Mouse (Mus musculus): ENCODE measurements at regions not wholly inside any gene's neighbourhood (a gene's known extent, or its start where the extent isn't known, plus 50 kb on each side); places are given as distances from the start of the nearest gene placed in this dataset.

GRCm38 (mm10) chr19:15668624-15669016 lies 278.5 kb downstream of the Psat1 start:
- H3K4me3 ChIP-seq (ENCODE audit: low read length): no peak overlapping the region
- no peak overlapping the region for H3K9ac ChIP-seq (ENCODE audit: low read depth, low read length)
- ATAC-seq (ENCODE audit: low FRiP score, low TSS enrichment): 0 out of 2 replicates have a peak, but pooled peaks have one; percentile 38
- no peaks in the 10 kb centered on the region for H3K36me3 ChIP-seq (ENCODE audit: control insufficient read depth, insufficient read depth, low read length)
- no peaks in the 10 kb centered on the region for H3K27me3 ChIP-seq (ENCODE audit: control insufficient read depth, insufficient read depth, low read length)
- H3K27ac ChIP-seq (ENCODE audit: low read depth, low read length): no peak overlapping the region
- H3K4me2 ChIP-seq (replicated peaks; ENCODE audit: low read depth, low read length): no peak overlapping the region
- peaks cover 11% of the 10 kb centered on the region; the same call in 1 of the 2 replicates for H3K4me1 ChIP-seq (ENCODE audit: control insufficient read depth, insufficient read depth, low read length)
- no peaks in the 10 kb centered on the region for H3K9me3 ChIP-seq (ENCODE audit: control insufficient read depth, low read length)

GRCm38 (mm10) chr19:15667889-15668623 lies 279.1 kb downstream of the Psat1 start:
- Histone ChIP-seq H3K9me3 (ENCODE audit: control insufficient read depth, low read length) (no peaks in the 10 kb centered on the region), H3K4me2 (replicated peaks; ENCODE audit: low read depth, low read length) (no peak overlapping the region), H3K4me1 (ENCODE audit: control insufficient read depth, insufficient read depth, low read length) (peaks cover 11% of the 10 kb centered on the region; the same call in 1 of the 2 replicates), H3K27ac (ENCODE audit: low read depth, low read length) (peak overlapping the region; percentile 2; the same call in 1 of the 2 replicates), H3K36me3 (ENCODE audit: control insufficient read depth, insufficient read depth, low read length) (no peaks in the 10 kb centered on the region), H3K9ac (ENCODE audit: low read depth, low read length) (no peak overlapping the region), H3K4me3 (ENCODE audit: low read length) (no peak overlapping the region), H3K27me3 (ENCODE audit: control insufficient read depth, insufficient read depth, low read length) (no peaks in the 10 kb centered on the region)
- peak; percentile 66 for ATAC-seq (ENCODE audit: low FRiP score, low TSS enrichment)
- 8% methylated on average over 13 of the region's 13 CpGs for WGBS

GRCm38 (mm10) chr19:15663659-15664255 lies 283.4 kb downstream of the Psat1 start:
- H3K27me3 ChIP-seq (ENCODE audit: control insufficient read depth, insufficient read depth, low read length): no peaks in the 10 kb centered on the region
- no peaks in the 10 kb centered on the region for H3K9me3 ChIP-seq (ENCODE audit: control insufficient read depth, low read length)
- H3K4me1 ChIP-seq (ENCODE audit: control insufficient read depth, insufficient read depth, low read length): peaks cover 9% of the 10 kb centered on the region; the same call in 1 of the 2 replicates
- no peak overlapping the region for H3K27ac ChIP-seq (ENCODE audit: low read depth, low read length)
- 27% methylated on average over 3 of the region's 3 CpGs for WGBS
- no peak overlapping the region for H3K4me2 ChIP-seq (replicated peaks; ENCODE audit: low read depth, low read length)
- no peak for ATAC-seq (ENCODE audit: low FRiP score, low TSS enrichment)
- H3K4me3 ChIP-seq (ENCODE audit: low read length): no peak overlapping the region
- no peak overlapping the region for H3K9ac ChIP-seq (ENCODE audit: low read depth, low read length)
- H3K36me3 ChIP-seq (ENCODE audit: control insufficient read depth, insufficient read depth, low read length): no peaks in the 10 kb centered on the region

GRCm38 (mm10) chr19:15658611-15659010 lies 288.5 kb downstream of the Psat1 start:
- Histone ChIP-seq H3K9ac (ENCODE audit: low read depth, low read length) (no peak overlapping the region), H3K27ac (ENCODE audit: low read depth, low read length) (no peak overlapping the region), H3K4me2 (replicated peaks; ENCODE audit: low read depth, low read length) (no peak overlapping the region), H3K9me3 (ENCODE audit: control insufficient read depth, low read length) (no peaks in the 10 kb centered on the region), H3K27me3 (ENCODE audit: control insufficient read depth, insufficient read depth, low read length) (no peaks in the 10 kb centered on the region), H3K4me3 (ENCODE audit: low read length) (no peak overlapping the region), H3K4me1 (ENCODE audit: control insufficient read depth, insufficient read depth, low read length) (no peaks in the 10 kb centered on the region), H3K36me3 (ENCODE audit: control insufficient read depth, insufficient read depth, low read length) (no peaks in the 10 kb centered on the region)
- 69% methylated on average over 1 of the region's 1 CpGs for WGBS
- no peak for ATAC-seq (ENCODE audit: low FRiP score, low TSS enrichment)

- Histone ChIP-seq H3K4me2 (replicated peaks; ENCODE audit: low read depth, low read length) (no peak overlapping the region), H3K9ac (ENCODE audit: low read depth, low read length) (no peak overlapping the region), H3K27me3 (ENCODE audit: control insufficient read depth, insufficient read depth, low read length) (no peaks in the 10 kb centered on the region), H3K36me3 (ENCODE audit: control insufficient read depth, insufficient read depth, low read length) (no peaks in the 10 kb centered on the region), H3K9me3 (ENCODE audit: control insufficient read depth, low read length) (no peaks in the 10 kb centered on the region), H3K27ac (ENCODE audit: low read depth, low read length) (no peak overlapping the region), H3K4me1 (ENCODE audit: control insufficient read depth, insufficient read depth, low read length) (no peaks in the 10 kb centered on the region), H3K4me3 (ENCODE audit: low read length) (no peak overlapping the region)
- no peak for ATAC-seq (ENCODE audit: low FRiP score, low TSS enrichment)
- WGBS: 91% methylated on average over 1 of the region's 1 CpGs
These were observed 289.3 kb downstream of the Psat1 start for GRCm38 (mm10) chr19:15657846-15658245.

GRCm38 (mm10) chr19:15649368-15649767 lies 297.8 kb downstream of the Psat1 start:
- H3K4me2 ChIP-seq (replicated peaks; ENCODE audit: low read depth, low read length): no peak overlapping the region
- no peak for ATAC-seq (ENCODE audit: low FRiP score, low TSS enrichment)
- no peaks in the 10 kb centered on the region for H3K27me3 ChIP-seq (ENCODE audit: control insufficient read depth, insufficient read depth, low read length)
- WGBS: 15% methylated on average over 4 of the region's 4 CpGs
- H3K4me1 ChIP-seq (ENCODE audit: control insufficient read depth, insufficient read depth, low read length): peaks cover 4% of the 10 kb centered on the region; the same call in 1 of the 2 replicates
- H3K27ac ChIP-seq (ENCODE audit: low read depth, low read length): no peak overlapping the region
- H3K36me3 ChIP-seq (ENCODE audit: control insufficient read depth, insufficient read depth, low read length): no peaks in the 10 kb centered on the region
- H3K4me3 ChIP-seq (ENCODE audit: low read length): no peak overlapping the region
- H3K9ac ChIP-seq (ENCODE audit: low read depth, low read length): no peak overlapping the region
- no peaks in the 10 kb centered on the region for H3K9me3 ChIP-seq (ENCODE audit: control insufficient read depth, low read length)

- H3K27me3 ChIP-seq (ENCODE audit: control insufficient read depth, insufficient read depth, low read length): no peaks in the 10 kb centered on the region
- no peak overlapping the region for H3K4me3 ChIP-seq (ENCODE audit: low read length)
- H3K9me3 ChIP-seq (ENCODE audit: control insufficient read depth, low read length): no peaks in the 10 kb centered on the region
- no peak overlapping the region for H3K9ac ChIP-seq (ENCODE audit: low read depth, low read length)
- peaks cover 4% of the 10 kb centered on the region; the same call in 1 of the 2 replicates for H3K4me1 ChIP-seq (ENCODE audit: control insufficient read depth, insufficient read depth, low read length)
- H3K36me3 ChIP-seq (ENCODE audit: control insufficient read depth, insufficient read depth, low read length): no peaks in the 10 kb centered on the region
- WGBS: 32% methylated on average over 5 of the region's 5 CpGs
- no peak overlapping the region for H3K4me2 ChIP-seq (replicated peaks; ENCODE audit: low read depth, low read length)
- no peak overlapping the region for H3K27ac ChIP-seq (ENCODE audit: low read depth, low read length)
- peak; percentile 62; the same call in 1 of the 2 replicates for ATAC-seq (ENCODE audit: low FRiP score, low TSS enrichment)
These were observed 299.8 kb downstream of the Psat1 start for GRCm38 (mm10) chr19:15647313-15647712.

GRCm38 (mm10) chr19:15644786-15645185 lies 302.4 kb downstream of the Psat1 start:
- Histone ChIP-seq H3K27ac (ENCODE audit: low read depth, low read length) (no peak overlapping the region), H3K4me1 (ENCODE audit: control insufficient read depth, insufficient read depth, low read length) (peaks cover 4% of the 10 kb centered on the region; the same call in 1 of the 2 replicates), H3K27me3 (ENCODE audit: control insufficient read depth, insufficient read depth, low read length) (no peaks in the 10 kb centered on the region), H3K9ac (ENCODE audit: low read depth, low read length) (no peak overlapping the region), H3K9me3 (ENCODE audit: control insufficient read depth, low read length) (no peaks in the 10 kb centered on the region), H3K4me2 (replicated peaks; ENCODE audit: low read depth, low read length) (no peak overlapping the region), H3K4me3 (ENCODE audit: low read length) (no peak overlapping the region), H3K36me3 (ENCODE audit: control insufficient read depth, insufficient read depth, low read length) (no peaks in the 10 kb centered on the region)
- peak; percentile 55; the same call in 1 of the 2 replicates for ATAC-seq (ENCODE audit: low FRiP score, low TSS enrichment)
- WGBS: 24% methylated on average over 4 of the region's 4 CpGs

- H3K36me3 ChIP-seq (ENCODE audit: control insufficient read depth, insufficient read depth, low read length): no peaks in the 10 kb centered on the region
- H3K9me3 ChIP-seq (ENCODE audit: control insufficient read depth, low read length): no peaks in the 10 kb centered on the region
- H3K9ac ChIP-seq (ENCODE audit: low read depth, low read length): no peak overlapping the region
- H3K27ac ChIP-seq (ENCODE audit: low read depth, low read length): no peak overlapping the region
- no peak overlapping the region for H3K4me2 ChIP-seq (replicated peaks; ENCODE audit: low read depth, low read length)
- H3K4me3 ChIP-seq (ENCODE audit: low read length): no peak overlapping the region
- H3K27me3 ChIP-seq (ENCODE audit: control insufficient read depth, insufficient read depth, low read length): no peaks in the 10 kb centered on the region
- WGBS: 19% methylated on average over 6 of the region's 6 CpGs
- H3K4me1 ChIP-seq (ENCODE audit: control insufficient read depth, insufficient read depth, low read length): peaks cover 12% of the 10 kb centered on the region
- ATAC-seq (ENCODE audit: low FRiP score, low TSS enrichment): 0 out of 2 replicates have a peak, but pooled peaks have one; percentile 20
These were observed 329.8 kb downstream of the Psat1 start for GRCm38 (mm10) chr19:15617233-15617915.
